Mouse (Mus musculus): ENCODE results near the gene Efcab6. TPM values are rescaled to one million over a fixed set of nuclear protein-coding genes. Genes with fewer than 3 reads are reported as not detected.

Gene Efcab6
- not detected for polyA plus RNA-seq (2012; fragmentation: generic; extraction: Trizol)

DNA sequence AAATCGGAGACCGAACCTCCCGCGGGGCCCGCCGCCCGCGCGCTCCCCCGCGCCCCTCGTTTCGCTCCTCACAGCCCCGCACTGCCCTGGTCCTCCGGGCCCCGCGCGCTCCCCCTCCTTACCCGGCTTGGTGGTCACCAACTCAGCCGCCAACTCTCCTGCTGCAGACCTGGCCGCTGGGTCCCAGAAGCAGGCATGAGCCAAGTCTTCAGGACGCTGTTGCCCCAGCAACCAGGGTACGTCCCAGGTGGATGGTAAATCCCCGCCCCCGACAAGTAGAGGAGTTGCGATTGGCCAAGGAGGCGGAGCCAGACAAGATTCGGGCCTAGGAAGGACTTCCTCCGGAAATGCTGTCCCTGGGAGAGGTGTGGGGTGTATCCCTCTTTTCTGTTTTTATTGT, at the start of gene Efcab6:
TSS of gene Efcab6 (minus strand) at position 240 of the 400 bp plus-strand sequence.

DNA sequence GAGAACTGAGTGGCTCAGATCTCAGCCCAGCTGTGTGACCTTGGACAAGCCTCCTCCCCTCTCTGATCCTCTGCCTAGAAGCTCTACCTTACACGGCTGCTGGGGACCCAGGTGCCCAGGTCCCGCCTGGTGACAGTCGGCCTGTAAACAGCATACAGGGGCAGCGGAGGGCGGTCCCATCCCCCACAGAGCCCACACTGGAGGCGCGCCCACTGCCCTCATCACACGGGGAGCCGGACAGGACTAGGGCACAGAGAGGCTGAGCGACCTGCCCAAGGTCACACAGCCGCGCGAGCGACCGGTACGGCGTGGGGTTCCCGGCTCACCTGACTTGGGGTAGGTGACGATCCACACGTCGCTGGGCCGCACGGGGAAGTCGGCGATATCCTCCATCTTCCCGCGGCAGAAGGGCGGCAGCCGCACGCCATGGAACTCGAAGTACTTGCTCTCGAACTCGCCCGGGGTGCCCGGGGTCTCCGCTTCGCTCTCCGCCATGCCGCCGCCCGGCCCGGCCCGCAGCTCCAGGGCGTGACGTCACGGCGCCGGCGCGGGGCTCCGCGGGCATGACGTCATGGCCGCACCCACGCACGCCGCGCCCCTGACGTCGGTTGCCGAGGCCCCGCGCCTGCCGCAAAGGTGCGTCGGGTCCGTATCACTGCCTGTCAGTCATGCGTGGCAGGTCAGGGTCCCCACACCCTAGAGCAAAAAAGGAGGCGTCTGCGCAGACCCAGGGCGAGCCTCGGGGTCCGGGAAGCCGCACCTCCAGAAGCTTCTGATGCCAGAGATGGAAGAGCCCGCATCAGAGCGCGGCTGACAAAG, 40.1 kb upstream of the Efcab6 start, which contains the start of gene Sult4a1:
TSS of gene Sult4a1 (minus strand) at position 650 of the 819 bp plus-strand sequence.

Other genes with a start within 250 kb of the Efcab6 start
- not detected for gene Sult4a1, start 40.4 kb upstream of the Efcab6 start, polyA plus RNA-seq (2012; fragmentation: generic; extraction: Trizol)
- gene Pnpla5, start 57.8 kb upstream of the Efcab6 start, polyA plus RNA-seq (2012; fragmentation: generic; extraction: Trizol): not detected
- not detected for gene Pnpla3, start 102.5 kb upstream of the Efcab6 start, polyA plus RNA-seq (2012; fragmentation: generic; extraction: Trizol)
- 100 to 1,000 TPM in 1 of 2 experiments, 10 to 100 TPM in 1; 74.6 to 131 TPM for gene Samm50, start 126.9 kb upstream of the Efcab6 start, polyA plus RNA-seq (2012; fragmentation: generic; extraction: Trizol)
- 10 to 100 TPM; 14.2 to 30.1 TPM for gene Parvb, start 166.7 kb upstream of the Efcab6 start, polyA plus RNA-seq (2012; fragmentation: generic; extraction: Trizol)